Mouse (Mus musculus) forebrain, embryonic 11.5 days (tissue): ENCODE results near the gene Iqschfp. TPM values are rescaled to one million over a fixed set of nuclear protein-coding genes. Genes with fewer than 3 reads are reported as not detected.

Experiments
- ATAC-seq: fragments of 200-750 bp; cut with Nextera tagmentation; replicated peaks from 2 replicates; pipeline ENCODE4 v1.8.0; 2017; ENCODE audit warnings: moderate TSS enrichment; ENCODE audit not compliant: low FRiP score
- DNase-seq: peaks from one replicate; pipeline ENCODE4 v3.0.0-alpha.2; 2017; ENCODE audit warnings: low spot score
- H3K27ac ChIP-seq: fragments of 300-500 bp; sonication (generic); 2 replicates; pipeline ENCODE4 v1.5.1; 2014; ENCODE audit warnings: low read depth, low read length
- H3K27me3 ChIP-seq: fragments of 300-500 bp; sonication (generic); 2 replicates; pipeline ENCODE4 v1.6.1; 2014; ENCODE audit warnings: mild to moderate bottlenecking, low read length, mixed read lengths; ENCODE audit not compliant: control insufficient read depth, insufficient read depth
- H3K36me3 ChIP-seq: fragments of 300-500 bp; sonication (generic); 2 replicates; pipeline ENCODE4 v1.6.1; 2014; ENCODE audit warnings: mild to moderate bottlenecking, low read length, moderate library complexity, mixed read lengths; ENCODE audit not compliant: control insufficient read depth, insufficient read depth
- H3K4me1 ChIP-seq: fragments of 300-500 bp; sonication (generic); replicated peaks from 2 replicates; pipeline ENCODE4 v1.6.1; 2014; ENCODE audit warnings: low read length, mixed read lengths; ENCODE audit not compliant: control insufficient read depth, insufficient read depth
- H3K4me2 ChIP-seq: fragments of 300-500 bp; sonication (generic); 2 replicates; pipeline ENCODE4 v1.6.1; 2014; ENCODE audit warnings: low read depth, mild to moderate bottlenecking, low read length, moderate library complexity, mixed read lengths; ENCODE audit not compliant: severe bottlenecking
- H3K4me3 ChIP-seq: fragments of 300-500 bp; sonication (generic); 2 replicates; pipeline ENCODE4 v1.5.1; 2014; ENCODE audit warnings: low read depth, low read length
- H3K9ac ChIP-seq: fragments of 300-500 bp; sonication (generic); 2 replicates; pipeline ENCODE4 v1.6.1; 2014; ENCODE audit warnings: low read length
- H3K9me3 ChIP-seq: fragments of 300-500 bp; sonication (generic); 2 replicates; pipeline ENCODE4 v1.6.1; 2016; ENCODE audit warnings: low read length, mixed read lengths; ENCODE audit not compliant: control insufficient read depth
- WGBS: fragments of 180-500 bp; shearing (Covaris S2); extraction: QIAGEN DNeasy Blood & Tissue Kit; methylation state at CpG from one replicate; pipeline ENCODE4 v1.1.7; 2014; 5-methylcytosine and 5-hydroxymethylcytosine counted together
- polyA plus RNA-seq: library from polyadenylated mRNA; unstranded; fragments of >200 nt; fragmentation: Nextera tagmentation; extraction: Ambion mirVana; gene quantifications from 2 replicates; pipeline ENCODE4 v1.2.1, GENCODE M21; 2014

Iqschfp gene
- polyA plus RNA-seq, 1 experiment from 2014 or later = 1.3 TPM

- peaks cover 7% of the 10 kb centered on the region; the same call in 1 of the 2 replicates for H3K4me1 ChIP-seq
- ATAC-seq = no peak
These were observed 578.6 kb downstream of the Iqschfp start for GRCm38 (mm10) chr3:68470622-68471021.

GRCm38 (mm10) chr3:68476336-68476735 is 584.3 kb downstream of the Iqschfp start:
- no peaks in the 10 kb centered on the region for H3K4me1 ChIP-seq
- no peak overlapping the region for H3K9ac ChIP-seq
- no peaks in the 10 kb centered on the region for H3K27me3 ChIP-seq
- H3K27ac ChIP-seq = no peak overlapping the region
- H3K4me3 ChIP-seq = no peak overlapping the region
- no peaks in the 10 kb centered on the region for H3K36me3 ChIP-seq
- no peak for DNase-seq
- H3K9me3 ChIP-seq = no peaks in the 10 kb centered on the region
- no peak overlapping the region for H3K4me2 ChIP-seq
- WGBS = 87% methylated on average over 7 of the region's 7 CpGs
- no peak for ATAC-seq

More at GRCm38 (mm10) chr3:68470622-68471021, 578.6 kb downstream of the Iqschfp start:
- Histone ChIP-seq H3K9me3 (no peaks in the 10 kb centered on the region), H3K27me3 (no peaks in the 10 kb centered on the region), H3K27ac (no peak overlapping the region), H3K4me2 (no peak overlapping the region), H3K9ac (no peak overlapping the region), H3K4me3 (no peak overlapping the region), H3K36me3 (no peaks in the 10 kb centered on the region)
- 69% methylated on average over 5 of the region's 5 CpGs for WGBS
- DNase-seq = no peak

- Histone ChIP-seq H3K9me3 (no peaks in the 10 kb centered on the region), H3K4me2 (no peak overlapping the region), H3K9ac (no peak overlapping the region), H3K27me3 (no peaks in the 10 kb centered on the region), H3K4me1 (no peaks in the 10 kb centered on the region), H3K27ac (no peak overlapping the region), H3K4me3 (no peak overlapping the region), H3K36me3 (no peaks in the 10 kb centered on the region)
- DNase-seq = no peak
- whole genome bisulfite sequencing = 54% methylated on average over 2 of the region's 2 CpGs
- ATAC-seq = no peak
These were observed 585.4 kb downstream of the Iqschfp start for GRCm38 (mm10) chr3:68477478-68477877.

DNA sequence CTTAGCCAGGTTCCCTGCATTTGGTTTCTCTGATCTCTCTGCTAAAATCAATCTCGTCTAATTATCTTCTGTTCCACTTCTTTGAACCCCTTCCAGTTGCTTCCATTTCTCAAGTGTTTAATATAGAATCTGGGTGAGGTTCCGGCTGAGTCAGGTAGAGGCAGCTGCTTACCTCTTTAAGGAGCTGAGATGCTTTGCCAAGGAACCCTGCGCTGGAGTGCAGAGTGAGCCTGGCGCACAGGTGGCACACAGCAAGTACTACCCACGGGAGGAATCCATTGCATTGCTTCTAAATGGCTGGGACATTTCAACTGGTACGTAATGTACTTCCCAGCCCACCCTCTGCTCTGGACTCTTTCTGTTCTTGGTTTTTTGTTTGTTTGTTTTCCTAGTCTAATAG is 587.2 kb downstream of the Iqschfp start:
- DNase-seq (no peak), ATAC-seq (no peak)
- WGBS = 87% methylated on average over 6 of the region's 6 CpGs
- Histone ChIP-seq H3K4me1 (no peaks in the 10 kb centered on the region), H3K9me3 (no peaks in the 10 kb centered on the region), H3K4me3 (no peak overlapping the region), H3K9ac (no peak overlapping the region), H3K4me2 (no peak overlapping the region), H3K36me3 (no peaks in the 10 kb centered on the region), H3K27me3 (no peaks in the 10 kb centered on the region), H3K27ac (no peak overlapping the region)

- DNase-seq (no peak), ATAC-seq (no peak)
- no peak overlapping the region for H3K4me2 ChIP-seq
- H3K4me3 ChIP-seq = no peak overlapping the region
- no peaks in the 10 kb centered on the region for H3K9me3 ChIP-seq
- no peak overlapping the region for H3K27ac ChIP-seq
- H3K36me3 ChIP-seq = no peaks in the 10 kb centered on the region
- H3K27me3 ChIP-seq = no peaks in the 10 kb centered on the region
- H3K9ac ChIP-seq = no peak overlapping the region
- H3K4me1 ChIP-seq = no peaks in the 10 kb centered on the region
- 81% methylated on average over 3 of the region's 3 CpGs for WGBS
These were observed 591.5 kb downstream of the Iqschfp start for GRCm38 (mm10) chr3:68483517-68483916.

DNA sequence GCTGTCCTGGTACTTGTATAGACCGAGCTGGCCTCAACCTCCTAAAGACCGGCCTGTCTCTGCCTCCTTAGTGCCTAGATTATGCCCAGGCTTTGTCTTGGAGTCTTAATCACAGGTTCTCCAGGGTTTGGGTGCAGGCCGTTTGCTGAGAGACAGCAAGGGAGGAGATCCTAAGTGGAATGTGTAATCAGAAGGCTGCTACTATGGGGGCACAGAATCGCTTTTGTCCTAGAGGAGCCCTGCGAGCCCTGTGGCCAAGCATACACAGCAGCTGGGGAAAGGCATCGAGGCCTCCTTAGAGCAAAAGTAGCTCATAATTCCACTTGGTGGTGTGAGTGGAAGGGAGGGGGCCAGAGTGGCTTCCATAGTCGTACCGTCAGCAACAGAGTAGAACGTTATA is 592.0 kb downstream of the Iqschfp start:
- WGBS = 85% methylated on average over 9 of the region's 9 CpGs
- no peak for DNase-seq
- no peak for ATAC-seq

GRCm38 (mm10) chr3:68484561-68484960 is 592.5 kb downstream of the Iqschfp start:
- ATAC-seq = no peak
- Histone ChIP-seq H3K4me2 (no peak overlapping the region), H3K9me3 (no peaks in the 10 kb centered on the region), H3K9ac (no peak overlapping the region), H3K36me3 (no peaks in the 10 kb centered on the region), H3K4me3 (no peak overlapping the region), H3K4me1 (no peaks in the 10 kb centered on the region), H3K27me3 (no peaks in the 10 kb centered on the region), H3K27ac (no peak overlapping the region)
- DNase-seq = no peak
- WGBS = 90% methylated on average over 4 of the region's 4 CpGs

More for the DNA sequence above, 592.0 kb downstream of the Iqschfp start:
- Histone ChIP-seq H3K9ac (no peak overlapping the region), H3K4me2 (no peak overlapping the region), H3K27ac (no peak overlapping the region), H3K4me1 (no peaks in the 10 kb centered on the region), H3K27me3 (no peaks in the 10 kb centered on the region), H3K9me3 (no peaks in the 10 kb centered on the region), H3K4me3 (no peak overlapping the region), H3K36me3 (no peaks in the 10 kb centered on the region)

DNA sequence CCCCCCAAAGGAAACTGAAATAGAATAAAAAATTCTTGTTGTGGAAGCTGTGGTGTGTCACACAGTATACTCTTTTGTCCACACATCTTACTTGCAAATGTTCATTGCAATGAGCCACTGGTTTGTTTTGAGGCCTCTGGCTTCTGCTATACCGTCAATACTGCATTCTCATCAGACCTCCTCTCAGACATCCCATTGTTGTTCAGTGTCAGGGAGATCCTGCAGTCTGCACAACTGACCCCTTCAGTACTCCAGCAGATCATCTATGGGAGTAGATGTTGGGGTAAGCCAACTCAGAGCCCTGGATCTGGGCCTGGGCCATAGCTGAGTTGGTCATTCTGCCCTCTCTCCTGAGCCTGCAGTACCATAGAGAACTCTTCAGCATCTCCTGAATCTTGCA is 595.6 kb downstream of the Iqschfp start:
- Histone ChIP-seq H3K4me1 (0 out of 2 replicates have a peak, but pooled peaks cover 1% of the 10 kb centered on the region), H3K4me2 (no peak overlapping the region), H3K27me3 (no peaks in the 10 kb centered on the region), H3K27ac (no peak overlapping the region), H3K36me3 (no peaks in the 10 kb centered on the region), H3K4me3 (no peak overlapping the region), H3K9ac (no peak overlapping the region), H3K9me3 (no peaks in the 10 kb centered on the region)
- ATAC-seq (no peak), DNase-seq (no peak)
- WGBS = 66% methylated on average over 1 of the region's 1 CpGs

GRCm38 (mm10) chr3:68488316-68488715 is 596.3 kb downstream of the Iqschfp start:
- WGBS = 79% methylated on average over 5 of the region's 5 CpGs
- DNase-seq (no peak), ATAC-seq (no peak)
- Histone ChIP-seq H3K4me2 (no peak overlapping the region), H3K36me3 (no peaks in the 10 kb centered on the region), H3K9ac (no peak overlapping the region), H3K9me3 (no peaks in the 10 kb centered on the region), H3K4me3 (no peak overlapping the region), H3K4me1 (0 out of 2 replicates have a peak, but pooled peaks cover 4% of the 10 kb centered on the region), H3K27ac (no peak overlapping the region), H3K27me3 (no peaks in the 10 kb centered on the region; the same call in 1 of the 2 replicates)
